Mouse (Mus musculus) heart, embryonic 14.5 days (tissue): ENCODE data around the gene Ajm1. TPM values are rescaled to one million over a fixed set of nuclear protein-coding genes. Genes with fewer than 3 reads are reported as not detected.

Experiments
- ATAC-seq: fragments of 200-750 bp; cut with Nextera tagmentation; 2 replicates; pipeline ENCODE4 v1.8.0; 2017; ENCODE audit warnings: low read depth, moderate TSS enrichment; ENCODE audit not compliant: insufficient number of reproducible peaks, insufficient read depth, low FRiP score
- H3K27ac ChIP-seq, 2 experiments: fragments of 200-500 bp in 1 of 2; fragments of 300-500 bp in 1 of 2; sonication (generic) in 1 of 2; replicated peaks in 1 of 2; 2 replicates each; pipeline ENCODE4 v1.5.1; 2012 to 2014; ENCODE audit warnings: low read depth in 2 of 2, low read length in 2 of 2, control low read depth in 1 of 2, mild to moderate bottlenecking in 1 of 2, mixed read lengths in 1 of 2; ENCODE audit not compliant: control insufficient read depth in 1 of 2, insufficient read depth in 1 of 2
- H3K27me3 ChIP-seq: fragments of 300-500 bp; sonication (generic); 2 replicates; pipeline ENCODE4 v1.6.1; 2014; ENCODE audit warnings: mild to moderate bottlenecking, low read length, control low read depth; ENCODE audit not compliant: control insufficient read depth, insufficient read depth
- H3K36me3 ChIP-seq: fragments of 300-500 bp; sonication (generic); 2 replicates; pipeline ENCODE4 v1.6.1; 2014; ENCODE audit warnings: mild to moderate bottlenecking, control low read depth, low read length, mixed read lengths; ENCODE audit not compliant: control insufficient read depth, insufficient read depth
- H3K4me1 ChIP-seq, 2 experiments: fragments of 200-500 bp in 1 of 2; fragments of 300-500 bp in 1 of 2; sonication (generic) in 1 of 2; 2 replicates each; pipeline ENCODE4 v1.6.1; 2012 to 2014; ENCODE audit warnings: low read length in 2 of 2, control low read depth in 1 of 2, mixed read lengths in 1 of 2; ENCODE audit not compliant: control insufficient read depth in 2 of 2, insufficient read depth in 2 of 2
- H3K4me2 ChIP-seq: fragments of 300-500 bp; sonication (generic); 2 replicates; pipeline ENCODE4 v1.6.1; 2014; ENCODE audit warnings: mild to moderate bottlenecking, low read length
- H3K4me3 ChIP-seq, 2 experiments: fragments of 200-500 bp in 1 of 2; fragments of 300-500 bp in 1 of 2; sonication (generic) in 1 of 2; 2 replicates each; pipeline ENCODE4 v1.5.1; 2012 to 2014; ENCODE audit warnings: low read length in 2 of 2, mild to moderate bottlenecking in 2 of 2, control low read depth in 1 of 2, low read depth in 1 of 2, moderate library complexity in 1 of 2; ENCODE audit not compliant: control insufficient read depth in 1 of 2, insufficient read depth in 1 of 2
- H3K9ac ChIP-seq: fragments of 300-500 bp; sonication (generic); 2 replicates; pipeline ENCODE4 v1.6.1; 2014; ENCODE audit warnings: mild to moderate bottlenecking, low read length
- H3K9me3 ChIP-seq: fragments of 300-500 bp; sonication (generic); 2 replicates; pipeline ENCODE4 v1.6.1; 2016; ENCODE audit warnings: low read length, control low read depth; ENCODE audit not compliant: control insufficient read depth
- WGBS: fragments of 180-500 bp; shearing (Covaris S2); extraction: QIAGEN DNeasy Blood & Tissue Kit; methylation state at CpG from one replicate; pipeline ENCODE4 v1.1.7; 2014; 5-methylcytosine and 5-hydroxymethylcytosine counted together
- polyA plus RNA-seq: library from polyadenylated mRNA; unstranded; fragments of >200 nt; fragmentation: Nextera tagmentation; extraction: Ambion mirVana; gene quantifications from 2 replicates; pipeline ENCODE4 v1.2.1, GENCODE M21; 2014

Ajm1 gene
- polyA plus RNA-seq, 1 experiment from 2014 or later = not detected

DNA sequence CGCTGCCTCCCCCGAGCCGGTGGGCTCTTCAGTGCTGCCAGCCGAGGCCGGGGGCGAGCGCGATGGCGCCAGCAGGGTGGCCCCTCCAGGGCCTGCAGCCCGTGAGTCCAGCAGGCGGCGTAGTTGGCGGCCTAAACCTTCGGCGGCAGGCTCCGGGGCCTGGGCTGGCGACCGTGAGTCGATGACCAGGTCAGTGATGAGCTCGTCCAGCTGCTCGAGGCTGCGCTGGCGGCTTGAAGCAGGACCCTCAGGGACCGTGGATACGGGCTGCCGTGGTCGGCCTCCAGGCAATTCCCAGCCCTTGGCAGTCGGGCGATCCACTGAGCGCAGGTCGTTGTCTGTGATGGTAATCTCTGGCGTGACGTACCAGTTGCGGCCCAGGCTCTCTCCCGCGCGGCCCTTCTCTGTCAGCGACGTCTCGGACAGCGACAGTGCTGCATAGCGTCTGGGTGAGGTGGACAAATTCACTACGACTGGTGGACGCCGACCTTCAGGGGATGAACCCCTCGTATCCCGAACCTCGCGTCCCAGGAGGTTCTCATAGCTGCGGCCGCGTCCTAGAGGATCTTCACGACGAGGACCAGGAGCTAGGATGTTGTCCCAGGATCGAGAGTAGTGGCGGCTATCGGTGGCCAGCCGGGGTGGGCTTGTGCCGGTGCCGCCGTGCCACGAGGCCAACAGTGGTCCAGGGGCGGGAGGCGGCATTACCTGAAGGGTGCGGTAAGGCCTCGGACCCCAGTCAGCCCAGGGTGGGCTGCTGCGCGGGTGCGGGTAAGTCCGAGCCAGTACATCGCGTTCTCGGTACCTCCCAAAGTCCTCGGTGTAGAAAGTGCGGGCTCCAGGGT is 3.4 kb downstream of the Ajm1 start:
- Histone ChIP-seq H3K27ac (no peak overlapping the region), H3K9me3 (no peaks in the 10 kb centered on the region), H3K4me2 (peak overlapping the region; percentile 51), H3K4me1 (peaks cover 37 to 55% of the 10 kb centered on the region in 2 experiments), H3K4me3 (peak overlapping the region; percentile 1 to 29; a peak in 2 of 4 replicates), H3K27me3 (peaks cover 55% of the 10 kb centered on the region), H3K9ac (0 out of 2 replicates have a peak overlapping the region, but pooled peaks have one; percentile 11), H3K36me3 (peaks cover 6% of the 10 kb centered on the region)
- 6% methylated on average over 75 of the region's 75 CpGs for WGBS
- ATAC-seq = no peak

DNA sequence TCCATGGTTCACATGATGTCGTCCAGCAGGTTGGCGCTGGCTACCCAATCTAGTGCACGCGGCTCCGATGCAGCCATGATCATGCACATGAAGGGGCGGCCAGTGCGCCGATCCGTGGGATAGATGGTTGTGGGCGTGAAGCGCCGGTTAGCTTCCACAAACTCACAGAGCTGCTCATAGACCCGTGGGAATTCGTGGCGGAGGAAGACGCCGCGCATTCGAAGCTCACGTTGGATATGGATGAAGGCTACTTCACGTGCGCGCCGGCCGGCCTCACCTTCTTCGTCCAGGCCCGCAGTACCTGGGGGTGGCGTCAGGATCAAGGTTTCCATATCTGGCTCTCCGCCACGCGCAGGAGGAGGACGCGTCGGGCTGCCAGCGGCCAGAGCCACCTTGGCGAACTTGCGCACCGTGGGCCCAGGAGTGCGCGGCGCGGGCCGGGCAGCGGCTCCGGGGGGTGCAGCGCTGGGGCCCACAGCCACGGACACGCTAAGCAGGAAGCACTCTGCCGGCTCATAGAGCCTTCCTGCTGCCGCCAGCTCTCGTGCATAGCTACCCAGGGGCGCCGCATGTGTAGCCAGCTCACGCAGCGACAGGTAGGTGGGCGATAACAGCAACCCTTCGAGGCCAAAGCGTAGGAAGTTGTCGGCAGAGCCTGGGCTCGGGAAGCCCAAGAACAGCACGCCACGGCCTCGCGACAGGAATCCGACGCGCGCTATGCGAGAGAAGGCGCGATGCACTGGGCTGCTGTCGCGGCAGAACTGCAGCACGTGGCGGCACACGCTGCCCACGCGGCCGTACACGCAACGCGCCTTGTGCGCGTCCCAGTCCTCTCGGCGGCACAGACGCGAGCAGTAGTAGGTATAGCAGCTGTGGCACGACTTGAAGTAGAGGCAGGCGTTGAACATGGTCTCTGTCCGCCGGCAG is 4.3 kb downstream of the Ajm1 start:
- peaks cover 35 to 53% of the 10 kb centered on the region in 2 experiments for H3K4me1 ChIP-seq
- H3K4me3 ChIP-seq = peak overlapping the region in 1 of 2 experiments; percentile 29; a peak in 2 of 4 replicates
- H3K27ac ChIP-seq = no peak overlapping the region
- peak overlapping the region; percentile 51 for H3K4me2 ChIP-seq
- no peaks in the 10 kb centered on the region for H3K9me3 ChIP-seq
- peaks cover 55% of the 10 kb centered on the region for H3K27me3 ChIP-seq
- WGBS = 15% methylated on average over 92 of the region's 92 CpGs
- H3K9ac ChIP-seq = no peak overlapping the region
- ATAC-seq = no peak
- H3K36me3 ChIP-seq = no peaks in the 10 kb centered on the region

DNA sequence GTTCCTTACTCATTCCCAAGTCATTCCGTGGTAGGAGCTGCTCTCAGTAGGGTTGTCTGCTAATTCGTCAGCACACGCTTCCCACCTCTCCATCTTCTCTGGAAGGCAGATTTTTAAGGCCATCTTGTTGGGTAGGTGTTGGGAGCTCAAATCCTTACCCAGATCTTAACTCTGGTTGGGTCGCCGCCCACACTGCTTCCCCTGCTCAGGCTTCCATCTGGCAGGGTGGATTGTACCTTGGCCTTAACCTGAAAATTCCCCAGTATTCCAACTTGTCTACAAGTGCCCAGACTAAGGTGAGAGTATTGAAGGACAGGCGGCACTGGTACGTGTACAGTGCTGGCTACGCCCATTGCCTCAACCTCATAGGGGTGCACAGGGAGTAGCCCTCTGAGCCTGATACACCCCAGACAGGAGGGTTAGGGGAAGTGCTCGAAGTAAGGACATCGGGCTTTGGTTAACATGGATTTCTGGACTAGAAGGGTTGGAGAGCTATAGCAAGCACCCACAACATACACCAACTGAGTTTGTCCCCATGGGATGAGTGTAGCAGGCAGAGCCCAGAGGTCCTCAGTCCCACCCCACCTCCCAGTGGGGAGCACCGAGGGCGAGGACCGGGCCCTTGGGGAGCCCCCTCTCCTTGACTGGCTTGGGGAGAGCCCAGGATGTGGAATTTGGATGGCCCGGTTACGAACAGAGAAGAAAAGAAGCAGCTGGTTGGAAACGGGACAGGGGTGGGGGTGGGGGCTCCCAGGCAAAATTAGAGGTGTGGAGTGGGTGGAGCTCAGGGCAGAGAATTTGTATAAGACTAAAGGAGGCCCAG is 5.3 kb downstream of the Ajm1 start:
- Histone ChIP-seq H3K4me2 (peak overlapping the region; percentile 70), H3K4me1 (peaks cover 29 to 50% of the 10 kb centered on the region in 2 experiments), H3K27ac (no peak overlapping the region), H3K9me3 (no peaks in the 10 kb centered on the region), H3K9ac (peak overlapping the region; percentile 69), H3K4me3 (no peak overlapping the region), H3K27me3 (peaks cover 53% of the 10 kb centered on the region), H3K36me3 (peaks cover 9% of the 10 kb centered on the region)
- no peak for ATAC-seq
- 79% methylated on average over 16 of the region's 16 CpGs for WGBS

DNA sequence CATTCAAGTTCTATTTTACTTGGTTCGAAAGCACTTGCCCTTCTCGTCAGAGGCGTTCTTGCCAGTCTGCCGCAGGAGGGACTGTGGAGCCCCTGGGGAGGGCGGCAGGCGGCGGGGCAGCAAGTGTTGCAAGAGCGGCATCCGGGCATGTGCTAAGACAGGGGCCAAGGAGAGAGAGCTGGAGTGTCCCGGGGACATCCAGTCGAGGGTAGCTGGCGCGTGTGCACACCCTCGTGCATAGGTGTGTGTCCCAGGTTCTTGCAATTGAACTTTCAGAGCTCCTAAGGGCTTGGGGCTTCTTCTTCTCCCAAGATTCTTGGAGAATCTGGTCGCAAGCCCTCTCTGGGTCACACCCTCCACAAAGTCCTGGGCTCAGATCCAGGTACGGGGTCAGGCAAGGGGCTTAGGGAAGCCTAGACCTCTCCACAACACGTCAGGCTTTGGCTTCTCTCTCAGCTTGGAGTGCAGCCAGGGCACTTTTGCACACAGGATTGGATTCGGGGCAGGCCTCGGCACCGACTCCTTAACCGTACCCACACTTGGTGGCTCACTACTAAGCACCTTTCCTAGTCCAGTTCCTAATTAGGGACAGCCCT is 6.0 kb downstream of the Ajm1 start:
- no peaks in the 10 kb centered on the region for H3K9me3 ChIP-seq
- H3K4me3 ChIP-seq = peak overlapping the region; percentile 52 to 81
- WGBS = 12% methylated on average over 20 of the region's 21 CpGs
- H3K27me3 ChIP-seq = peaks cover 46% of the 10 kb centered on the region
- peak overlapping the region; percentile 70 for H3K4me2 ChIP-seq
- ATAC-seq = no peak
- peak overlapping the region; percentile 36 to 84; a peak in 3 of 4 replicates for H3K27ac ChIP-seq
- peaks cover 15% of the 10 kb centered on the region for H3K36me3 ChIP-seq
- H3K9ac ChIP-seq = peak overlapping the region; percentile 69
- H3K4me1 ChIP-seq = peaks cover 27 to 44% of the 10 kb centered on the region in 2 experiments

DNA sequence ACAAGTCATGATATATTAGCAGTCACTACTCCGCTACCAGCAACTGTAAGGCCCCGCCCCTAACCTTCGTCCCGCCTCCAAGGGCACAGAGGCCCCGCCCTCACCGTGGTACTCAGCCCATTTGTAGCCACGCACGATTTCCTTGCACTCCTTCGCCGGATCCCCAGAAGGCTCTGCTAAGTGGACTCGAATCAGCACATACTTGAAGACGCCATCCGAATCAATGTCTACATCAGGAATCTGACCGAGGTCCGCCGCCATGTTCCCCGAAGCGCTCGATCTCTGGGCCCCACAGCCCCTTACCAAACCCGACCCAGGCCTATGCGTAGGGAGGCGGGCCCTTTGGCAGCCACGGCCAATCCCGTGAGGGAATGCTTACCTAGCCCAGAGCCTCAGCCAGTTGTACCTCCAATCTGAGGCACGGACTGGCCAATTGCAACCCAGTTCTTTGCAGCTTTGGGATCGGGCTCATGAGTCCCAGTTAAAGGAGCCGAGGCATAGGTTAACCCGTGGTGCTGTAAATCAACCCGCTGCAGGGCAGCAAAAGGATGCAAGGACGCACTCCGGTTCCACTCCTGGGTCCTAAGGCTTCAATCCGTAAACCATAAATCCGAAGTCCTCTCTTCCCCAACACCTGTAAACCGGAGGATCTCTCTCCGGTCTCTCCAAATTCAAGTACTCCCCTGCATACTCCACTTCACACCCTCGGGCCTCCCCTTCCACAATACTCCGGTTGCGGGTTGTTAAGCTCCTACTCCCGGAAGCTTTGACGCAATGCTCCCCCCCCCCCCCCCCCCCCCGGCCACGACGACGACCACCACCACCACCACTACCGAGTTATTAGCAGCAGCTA is 6.8 kb downstream of the Ajm1 start, which contains the start of the genes Mamdc4 and Phpt1:
Gene Mamdc4 (minus strand): TSS at position 267 of the 853 bp plus-strand sequence.
Gene Phpt1 (minus strand): TSS at position 646 of the 853 bp plus-strand sequence.
- Histone ChIP-seq H3K4me2 (peak within 1 kb of the TSS; percentile 70), H3K27me3 (peaks cover 39% of the 10 kb centered on the region), H3K4me1 (peaks cover 27 to 44% of the 10 kb centered on the region in 2 experiments), H3K36me3 (peaks cover 21% of the 10 kb centered on the region), H3K27ac (peak within 1 kb of the TSS; percentile 84 to 94), H3K4me3 (peak within 1 kb of the TSS; percentile 52 to 81), H3K9ac (peak within 1 kb of the TSS; percentile 69), H3K9me3 (no peaks in the 10 kb centered on the region)
- under 1% methylated on average over 44 of the region's 45 CpGs for WGBS
- peak; percentile 96 for ATAC-seq

DNA sequence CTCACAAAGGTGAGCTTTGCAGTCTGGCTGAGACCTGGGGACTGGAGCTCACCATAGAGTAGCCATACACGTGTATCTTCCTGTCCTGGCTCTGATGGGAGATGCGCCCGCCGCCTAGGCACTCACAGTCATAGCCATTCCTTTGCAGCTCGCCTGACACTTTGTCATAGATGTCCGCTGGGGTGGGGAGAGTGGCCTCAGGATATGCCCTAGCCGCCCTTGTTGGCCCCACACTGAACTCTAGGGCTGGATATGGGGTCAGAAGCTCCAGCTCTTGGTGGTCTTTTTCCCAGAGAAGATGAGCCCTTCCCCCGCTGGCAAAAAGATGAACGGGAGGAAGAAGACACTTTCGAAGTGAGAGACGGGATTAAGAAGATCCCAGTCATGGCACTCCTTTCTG is 7.4 kb downstream of the Ajm1 start:
- Histone ChIP-seq H3K27ac (peak overlapping the region in 1 of 2 experiments; percentile 84; a peak in 1 of 4 replicates), H3K9me3 (no peaks in the 10 kb centered on the region), H3K4me1 (peaks cover 27 to 38% of the 10 kb centered on the region in 2 experiments), H3K4me2 (peak overlapping the region; percentile 70), H3K27me3 (peaks cover 32% of the 10 kb centered on the region), H3K4me3 (peak overlapping the region; percentile 52 to 81), H3K36me3 (peaks cover 28% of the 10 kb centered on the region), H3K9ac (peak overlapping the region; percentile 69)
- WGBS = 12% methylated on average over 11 of the region's 11 CpGs
- no peak for ATAC-seq
